Mouse (Mus musculus): ENCODE measurements at regions not wholly inside any gene's neighbourhood (a gene's known extent, or its start where the extent isn't known, plus 50 kb on each side); places are given as distances from the start of the nearest gene placed in this dataset.

DNA sequence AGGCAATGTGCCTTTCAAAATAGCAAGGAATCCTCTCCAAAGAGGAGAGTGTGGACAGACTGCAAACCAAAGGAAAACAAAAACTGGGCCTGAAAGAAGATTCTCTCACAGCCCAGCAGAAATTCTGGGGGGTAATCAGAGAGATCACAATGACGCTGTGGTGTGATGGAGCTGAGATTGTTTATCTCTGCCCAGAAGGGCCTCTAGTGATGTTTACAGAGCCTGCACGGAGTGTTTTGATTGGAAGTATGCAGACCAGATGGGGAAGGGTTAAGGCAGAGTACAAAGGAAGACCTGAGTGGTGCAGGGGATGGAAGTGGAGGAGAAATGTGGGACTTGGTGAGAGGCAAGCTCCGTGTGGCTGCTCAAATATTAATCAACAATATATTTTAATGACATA is 593.1 kb upstream of the Cdh11 start:
- no peak for TF ChIP-seq MAFK (IDR thresholded peaks at IDR 0.05; ENCODE audit: insufficient read depth, low read depth, low read length)
- TF ChIP-seq HCFC1 (IDR thresholded peaks at IDR 0.05; ENCODE audit: borderline replicate concordance, insufficient read depth, low read length) = no peak
